Mouse (Mus musculus): Measurements from ENCODE around the gene 1700001C02Rik.

- TF ChIP-seq CTCF (IDR thresholded peaks at IDR 0.05; ENCODE audit: extremely low read depth, insufficient read depth, low read length) (no peak), POLR2A (IDR thresholded peaks at IDR 0.05; ENCODE audit: extremely low read depth, insufficient read depth, low read length) (no peak)
Observed at GRCm38 (mm10) chr5:30523131-30523530, 57.3 kb downstream of the 1700001C02Rik start.

Data from cortical plate, adult 2 months (tissue).